Mouse (Mus musculus): ENCODE data around the gene Acsf2.
A peak's percentile ranks its signal among the peaks of the same experiment; 100 is the strongest.

The Acsf2 gene

DNA sequence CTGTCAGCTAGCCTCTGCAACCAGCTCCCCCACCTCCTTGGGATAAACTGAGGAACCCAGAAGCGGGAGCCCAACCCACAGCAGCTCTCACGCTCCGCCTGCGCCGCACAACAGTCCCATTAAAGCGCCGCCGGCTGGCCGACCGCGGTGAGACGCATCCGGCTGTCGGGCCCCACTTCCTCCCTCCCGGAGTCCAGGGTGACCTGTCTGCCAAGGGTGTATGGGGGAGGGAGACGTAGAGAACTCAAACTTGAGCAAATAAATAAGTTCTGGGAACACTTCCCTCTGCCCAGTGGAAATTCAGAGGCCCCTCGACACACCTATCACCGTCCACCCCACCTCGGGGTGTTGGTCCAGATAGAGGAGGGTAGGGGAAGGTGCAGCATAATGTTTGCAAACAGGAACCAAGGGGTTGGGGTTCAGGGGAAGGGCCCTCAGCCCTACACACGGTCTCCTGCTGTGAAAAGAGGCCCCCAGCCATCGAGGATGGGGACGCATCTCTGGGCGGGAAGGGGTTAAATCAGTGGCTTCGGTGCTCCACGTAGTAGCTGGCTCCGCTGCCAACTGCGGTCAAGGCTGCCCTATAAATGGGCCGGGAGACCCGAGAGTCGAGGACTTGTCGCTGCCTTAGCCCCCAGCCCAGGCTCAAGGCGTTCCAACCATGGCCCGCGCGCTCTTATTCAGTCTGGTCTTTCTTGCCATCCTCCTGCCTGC lies 37.1 kb downstream of the Acsf2 start, which contains the start of gene Chad:
TSS of gene Chad (plus strand) at position 611 of the 714 bp plus-strand sequence.
- TF ChIP-seq POU5F1 (IDR thresholded peaks at IDR 0.05; ENCODE audit: borderline replicate concordance, low read length) (no peak), NANOG (IDR thresholded peaks at IDR 0.05; ENCODE audit: borderline replicate concordance, low read length) (no peak)
- H3K4me3 ChIP-seq (replicated peaks; ENCODE audit: low read length): peak within 1 kb of the TSS; percentile 70
- H3K4me1 ChIP-seq (replicated peaks; ENCODE audit: low read depth, low read length): peaks cover 39% of the 10 kb centered on the region

DNA sequence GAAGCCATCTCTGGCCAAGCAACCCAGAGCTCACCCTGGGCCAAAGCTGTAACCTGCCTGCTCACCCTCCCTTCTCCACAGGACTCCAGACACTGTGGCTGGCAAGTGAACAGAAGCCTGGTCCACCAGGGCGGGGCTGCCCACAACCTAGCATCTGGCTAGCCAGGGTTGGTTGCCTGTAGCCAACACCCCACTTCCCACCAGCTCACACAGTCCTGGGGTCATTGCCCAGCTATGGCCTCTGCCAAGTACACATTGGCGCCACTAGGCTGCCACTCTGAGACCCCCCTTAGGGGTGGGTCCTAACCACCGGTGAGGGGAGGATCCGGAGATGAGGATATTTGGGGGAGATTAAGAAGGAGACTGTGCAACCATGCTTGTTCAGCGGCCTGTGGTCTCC lies 37.9 kb downstream of the Acsf2 start:
- Histone ChIP-seq H3K4me3 (replicated peaks; ENCODE audit: low read length) (peak overlapping the region; percentile 70), H3K4me1 (replicated peaks; ENCODE audit: low read depth, low read length) (peaks cover 42% of the 10 kb centered on the region), H3K27me3 (ENCODE audit: insufficient read depth, low read length) (peaks cover 48% of the 10 kb centered on the region), H3K36me3 (ENCODE audit: insufficient read depth, low read length) (no peaks in the 10 kb centered on the region), H3K9me3 (ENCODE audit: low read length) (no peaks in the 10 kb centered on the region)
- TF ChIP-seq NANOG (IDR thresholded peaks at IDR 0.05; ENCODE audit: borderline replicate concordance, low read length): no peak
- 0 out of 2 replicates have a peak, but pooled peaks have one; percentile 2 for TF ChIP-seq CTCF (conservative IDR thresholded peaks at IDR 0.05; ENCODE audit: low read length)
- TF ChIP-seq POU5F1 (IDR thresholded peaks at IDR 0.05; ENCODE audit: borderline replicate concordance, low read length): no peak

More for the DNA sequence above, 37.1 kb downstream of the Acsf2 start, which contains the start of gene Chad:
- Histone ChIP-seq H3K9me3 (ENCODE audit: low read length) (no peaks in the 10 kb centered on the region), H3K36me3 (ENCODE audit: insufficient read depth, low read length) (no peaks in the 10 kb centered on the region), H3K27me3 (ENCODE audit: insufficient read depth, low read length) (peaks cover 48% of the 10 kb centered on the region)

DNA sequence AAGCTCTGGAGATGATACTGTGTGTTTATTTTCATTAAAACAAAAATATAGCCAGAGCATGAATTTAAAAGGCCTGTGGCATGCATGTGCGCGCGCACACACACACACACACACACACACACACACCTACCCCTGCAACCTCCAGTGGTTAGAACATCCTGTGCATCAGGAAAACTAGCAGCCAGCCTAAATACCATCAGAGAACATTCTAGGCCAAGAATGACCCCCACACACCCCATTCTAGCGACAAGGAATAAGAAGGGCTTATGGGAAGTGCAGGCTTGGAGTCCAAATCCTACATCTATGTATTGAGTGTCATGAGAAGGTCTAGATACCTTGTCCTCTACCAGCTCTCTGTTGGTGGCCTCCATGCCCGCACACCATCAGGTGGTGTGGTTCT lies 38.3 kb downstream of the Acsf2 start:
- Histone ChIP-seq H3K4me1 (replicated peaks; ENCODE audit: low read depth, low read length) (peaks cover 42% of the 10 kb centered on the region), H3K27me3 (ENCODE audit: insufficient read depth, low read length) (peaks cover 48% of the 10 kb centered on the region), H3K36me3 (ENCODE audit: insufficient read depth, low read length) (no peaks in the 10 kb centered on the region), H3K4me3 (replicated peaks; ENCODE audit: low read length) (peak overlapping the region; percentile 70; the same call in 1 of the 2 replicates), H3K9me3 (ENCODE audit: low read length) (no peaks in the 10 kb centered on the region)
- TF ChIP-seq CTCF (conservative IDR thresholded peaks at IDR 0.05; ENCODE audit: low read length) (no peak), POU5F1 (IDR thresholded peaks at IDR 0.05; ENCODE audit: borderline replicate concordance, low read length) (no peak), NANOG (IDR thresholded peaks at IDR 0.05; ENCODE audit: borderline replicate concordance, low read length) (no peak)

DNA sequence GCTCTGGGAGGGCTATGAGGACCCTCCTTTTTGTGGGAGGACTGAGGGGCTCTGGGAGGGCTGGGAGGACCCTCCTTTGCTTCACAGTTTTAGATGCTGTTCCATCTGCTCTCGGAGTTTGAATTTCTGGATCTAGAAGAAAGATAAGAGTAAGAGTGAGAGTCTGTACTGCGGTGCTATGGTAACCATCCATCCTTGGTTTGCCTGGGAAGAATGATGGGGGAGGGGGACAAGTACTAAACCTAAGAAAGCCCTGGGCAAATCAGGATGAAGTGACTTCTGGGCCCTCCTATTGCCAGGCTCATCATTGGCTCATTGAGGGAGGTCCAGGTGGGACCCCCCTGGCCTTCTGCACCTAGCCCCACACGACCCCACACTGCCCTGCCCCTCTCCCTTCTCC lies 43.4 kb downstream of the Acsf2 start:
- H3K4me1 ChIP-seq (replicated peaks; ENCODE audit: low read depth, low read length): peaks cover 9% of the 10 kb centered on the region
- TF ChIP-seq CTCF (conservative IDR thresholded peaks at IDR 0.05; ENCODE audit: low read length): no peak
- TF ChIP-seq NANOG (IDR thresholded peaks at IDR 0.05; ENCODE audit: borderline replicate concordance, low read length): no peak
- no peak for TF ChIP-seq POU5F1 (IDR thresholded peaks at IDR 0.05; ENCODE audit: borderline replicate concordance, low read length)
- H3K4me3 ChIP-seq (replicated peaks; ENCODE audit: low read length): no peak overlapping the region
- no peaks in the 10 kb centered on the region for H3K9me3 ChIP-seq (ENCODE audit: low read length)
- H3K36me3 ChIP-seq (ENCODE audit: insufficient read depth, low read length): no peaks in the 10 kb centered on the region
- peaks cover 6% of the 10 kb centered on the region for H3K27me3 ChIP-seq (ENCODE audit: insufficient read depth, low read length)

DNA sequence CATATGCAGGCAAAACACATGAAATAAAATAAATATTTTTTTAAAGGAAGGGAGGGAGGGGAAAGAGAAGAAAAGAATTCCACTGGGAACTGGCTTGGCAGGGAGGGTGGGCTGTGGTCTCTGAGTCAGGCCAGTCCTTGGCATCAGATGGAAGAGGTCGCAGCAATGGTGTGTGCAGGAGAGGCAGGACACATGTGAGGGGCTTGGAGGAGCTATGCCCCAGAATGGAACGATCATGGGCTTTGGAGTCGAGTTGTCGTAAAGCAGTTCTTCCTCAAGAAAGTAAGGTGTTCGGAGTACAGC lies 51.3 kb downstream of the Acsf2 start:
- H3K36me3 ChIP-seq (ENCODE audit: insufficient read depth, low read length): no peaks in the 10 kb centered on the region
- H3K27me3 ChIP-seq (ENCODE audit: insufficient read depth, low read length): peaks cover 9% of the 10 kb centered on the region
- H3K4me1 ChIP-seq (replicated peaks; ENCODE audit: low read depth, low read length): peaks cover 19% of the 10 kb centered on the region
- no peak for TF ChIP-seq CTCF (conservative IDR thresholded peaks at IDR 0.05; ENCODE audit: low read length)
- TF ChIP-seq POU5F1 (IDR thresholded peaks at IDR 0.05; ENCODE audit: borderline replicate concordance, low read length): no peak
- no peak for TF ChIP-seq NANOG (IDR thresholded peaks at IDR 0.05; ENCODE audit: borderline replicate concordance, low read length)
- H3K4me3 ChIP-seq (replicated peaks; ENCODE audit: low read length): no peak overlapping the region
- no peaks in the 10 kb centered on the region for H3K9me3 ChIP-seq (ENCODE audit: low read length)

DNA sequence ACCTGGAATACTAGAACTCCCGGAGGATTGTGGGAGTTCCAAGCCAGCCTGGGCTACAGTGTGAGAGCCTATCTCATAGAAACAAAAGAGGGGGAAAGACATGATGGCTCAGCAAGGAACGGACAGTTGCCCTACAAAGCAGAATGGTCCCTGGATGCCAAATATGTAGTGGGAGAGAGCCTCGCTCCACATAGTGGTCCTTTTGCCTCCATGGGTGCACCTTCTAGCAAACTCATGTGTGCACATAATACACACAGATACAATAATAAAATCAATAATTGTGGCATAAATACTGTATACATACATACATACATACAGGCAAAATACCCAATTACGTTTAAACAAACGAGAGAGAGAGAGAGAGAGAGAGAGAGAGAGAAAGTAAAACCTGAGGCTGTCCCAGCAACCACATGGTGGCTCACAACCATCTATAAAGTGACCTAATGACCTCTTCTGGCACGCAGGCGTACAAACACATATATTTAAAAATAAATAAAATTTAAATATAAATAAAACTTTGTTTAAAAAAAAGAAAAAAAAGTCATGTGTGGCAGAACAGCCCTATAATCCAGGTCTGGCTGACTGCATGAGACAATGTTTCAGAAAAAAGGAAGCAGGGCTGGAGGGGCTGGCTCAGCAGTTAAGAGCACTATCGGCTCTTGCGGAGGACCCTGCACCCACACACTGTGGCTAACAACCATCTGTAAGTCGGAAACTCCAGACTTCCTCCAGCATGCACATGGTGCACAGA lies 51.8 kb downstream of the Acsf2 start:
- Histone ChIP-seq H3K4me1 (replicated peaks; ENCODE audit: low read depth, low read length) (peaks cover 20% of the 10 kb centered on the region), H3K27me3 (ENCODE audit: insufficient read depth, low read length) (peaks cover 9% of the 10 kb centered on the region), H3K9me3 (ENCODE audit: low read length) (no peaks in the 10 kb centered on the region), H3K4me3 (replicated peaks; ENCODE audit: low read length) (0 out of 2 replicates have a peak overlapping the region, but pooled peaks have one; percentile 88), H3K36me3 (ENCODE audit: insufficient read depth, low read length) (no peaks in the 10 kb centered on the region)
- TF ChIP-seq NANOG (IDR thresholded peaks at IDR 0.05; ENCODE audit: borderline replicate concordance, low read length): no peak
- no peak for TF ChIP-seq POU5F1 (IDR thresholded peaks at IDR 0.05; ENCODE audit: borderline replicate concordance, low read length)
- TF ChIP-seq CTCF (conservative IDR thresholded peaks at IDR 0.05; ENCODE audit: low read length): no peak

DNA sequence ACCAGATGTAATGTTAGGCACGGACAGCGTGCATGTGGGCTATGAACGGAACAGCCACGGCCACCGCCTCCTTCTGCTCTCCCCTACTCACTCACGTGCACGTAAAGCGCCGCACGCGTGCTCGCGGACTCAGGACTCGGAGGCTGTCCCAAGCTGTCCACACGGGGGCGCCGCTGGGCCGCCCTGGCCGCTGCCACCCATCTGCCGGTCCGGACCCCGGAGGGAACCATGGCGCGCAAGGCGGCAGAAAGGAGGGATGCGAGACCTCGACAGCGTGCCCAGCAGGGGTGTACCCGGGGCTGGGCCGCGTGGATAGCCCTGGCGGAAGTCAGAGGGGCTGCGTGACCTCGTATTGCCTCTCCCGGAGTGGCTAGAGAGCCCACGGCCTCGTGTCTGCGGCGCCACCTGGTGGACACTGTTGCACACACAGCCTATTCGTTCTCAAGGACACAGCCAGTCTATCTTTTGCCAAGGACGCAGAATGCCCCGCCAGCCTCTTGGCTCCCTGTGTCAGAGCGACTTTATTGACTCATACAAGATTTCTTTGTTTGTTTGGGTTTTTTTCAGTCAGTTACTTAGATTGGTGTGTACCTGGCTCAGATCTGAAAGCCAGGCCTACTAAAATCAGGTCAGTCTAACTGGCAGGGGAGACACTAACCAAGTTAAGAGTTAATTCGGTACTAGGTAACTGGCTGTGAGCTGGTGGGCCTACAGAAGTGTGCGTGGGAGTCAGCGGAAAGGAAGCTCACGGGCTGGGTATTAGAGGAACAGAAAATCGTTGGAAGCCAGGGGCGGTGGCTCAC lies 52.6 kb downstream of the Acsf2 start, which contains the start of gene Rsad1:
TSS of gene Rsad1 (minus strand) at position 368 of the 803 bp plus-strand sequence.
- H3K4me3 ChIP-seq (replicated peaks; ENCODE audit: low read length): peak within 1 kb of the TSS; percentile 88
- peaks cover 26% of the 10 kb centered on the region for H3K4me1 ChIP-seq (replicated peaks; ENCODE audit: low read depth, low read length)
- no peaks in the 10 kb centered on the region for H3K9me3 ChIP-seq (ENCODE audit: low read length)
- TF ChIP-seq NANOG (IDR thresholded peaks at IDR 0.05; ENCODE audit: borderline replicate concordance, low read length) (no peak), POU5F1 (IDR thresholded peaks at IDR 0.05; ENCODE audit: borderline replicate concordance, low read length) (no peak), CTCF (conservative IDR thresholded peaks at IDR 0.05; ENCODE audit: low read length) (peak; percentile 54)
- peaks cover 9% of the 10 kb centered on the region for H3K27me3 ChIP-seq (ENCODE audit: insufficient read depth, low read length)
- no peaks in the 10 kb centered on the region for H3K36me3 ChIP-seq (ENCODE audit: insufficient read depth, low read length)
